Comparison of ENCODE assay signal across 9 mouse cellular contexts in genomic region chr2:31381292-31381846, GRCm38 (mm10).
DNase-seq lines count a peak whose midpoint lies in the region; ATAC-seq and TF ChIP-seq lines count a peak whose summit lies in the region.
"Had no signal": no experiment of that assay in that cellular context is flagged by ENCODE, and none has a peak within 500 bp of the region (broad histone marks: within the 10 kb centered on the region; RNA-seq: fewer than 3 reads in every experiment).

No protein-coding gene starts in this region.

- TF ChIP-seq EP300 in stomach, postnatal 0 days (optimal IDR thresholded peaks at IDR 0.05), result no peak

- TF ChIP-seq CTCF in stomach, postnatal 0 days (IDR thresholded peaks at IDR 0.05; ENCODE audit: low read depth), result peak; percentile 89

- intact Hi-C loops in left cerebral cortex, postnatal 36 days (cut with DNase I), result loop anchor here (5.0 kb wide), 2 partner anchors 69 to 189 kb away; partner anchors contain the start of gene Hmcn2

- no peaks in the 10 kb centered on the region for H3K4me1 ChIP-seq in liver, embryonic 11.5 days (replicated peaks; ENCODE audit: control insufficient read depth, insufficient read depth, low read length)
- H3K4me1 ChIP-seq in intestine, embryonic 16.5 days (ENCODE audit: control insufficient read depth, insufficient read depth, low read length), result no peaks in the 10 kb centered on the region
- H3K4me1 ChIP-seq in midbrain, embryonic 16.5 days (ENCODE audit: control insufficient read depth, insufficient read depth, low read length), result no peaks in the 10 kb centered on the region
- H3K4me1 ChIP-seq in stomach, postnatal 0 days (replicated peaks; ENCODE audit: control insufficient read depth, insufficient read depth), result no peaks in the 10 kb centered on the region
- H3K4me1 ChIP-seq: embryonic facial prominence, embryonic 13.5 days had no signal

- H3K9me3 ChIP-seq in liver, embryonic 11.5 days (ENCODE audit: control insufficient read depth, low read length), result no peaks in the 10 kb centered on the region
- no peaks in the 10 kb centered on the region for H3K9me3 ChIP-seq in intestine, embryonic 16.5 days (ENCODE audit: control insufficient read depth, low read length)
- H3K9me3 ChIP-seq in midbrain, embryonic 16.5 days (replicated peaks; ENCODE audit: control insufficient read depth, low read length, poor library complexity, severe bottlenecking), result no peaks in the 10 kb centered on the region
- H3K9me3 ChIP-seq in stomach, postnatal 0 days (ENCODE audit: control insufficient read depth, low read length), result no peaks in the 10 kb centered on the region
- H3K9me3 ChIP-seq: embryonic facial prominence, embryonic 13.5 days had no signal

- no peak overlapping the region for H3K4me2 ChIP-seq in liver, embryonic 11.5 days
- H3K4me2 ChIP-seq in intestine, embryonic 16.5 days (ENCODE audit: low read depth, low read length), result no peak overlapping the region
- H3K4me2 ChIP-seq in midbrain, embryonic 16.5 days (ENCODE audit: low read length), result no peak overlapping the region
- no peak overlapping the region for H3K4me2 ChIP-seq in stomach, postnatal 0 days (replicated peaks; ENCODE audit: low read depth)
- H3K4me2 ChIP-seq: embryonic facial prominence, embryonic 13.5 days had no signal

- no peak overlapping the region for H3K4me3 ChIP-seq in liver, embryonic 11.5 days (ENCODE audit: low read depth, low read length)
- no peak overlapping the region for H3K4me3 ChIP-seq in intestine, embryonic 16.5 days (ENCODE audit: low read length)
- H3K4me3 ChIP-seq in midbrain, embryonic 16.5 days (ENCODE audit: low read depth, low read length), result no peak overlapping the region
- H3K4me3 ChIP-seq in stomach, postnatal 0 days (ENCODE audit: low read depth, low read length), result no peak overlapping the region
- H3K4me3 ChIP-seq: embryonic facial prominence, embryonic 13.5 days had no signal

- no peak for ATAC-seq in liver, embryonic 11.5 days (replicated peaks; ENCODE audit: low FRiP score)
- peak; percentile 44; the same call in 1 of the 2 replicates for ATAC-seq in intestine, embryonic 16.5 days
- ATAC-seq in midbrain, embryonic 16.5 days, result peak; percentile 75
- peak; percentile 42 for ATAC-seq in stomach, postnatal 0 days (ENCODE audit: low FRiP score, low TSS enrichment)

- no peaks in the 10 kb centered on the region; the same call in 1 of the 2 replicates for H3K27me3 ChIP-seq in liver, embryonic 11.5 days (replicated peaks; ENCODE audit: control insufficient read depth, insufficient read depth, low read length)
- no peaks in the 10 kb centered on the region for H3K27me3 ChIP-seq in intestine, embryonic 16.5 days (replicated peaks; ENCODE audit: control insufficient read depth, insufficient read depth, low read length)
- H3K27me3 ChIP-seq in midbrain, embryonic 16.5 days (ENCODE audit: control insufficient read depth, insufficient read depth, low read depth, low read length), result no peaks in the 10 kb centered on the region; the same call in 1 of the 2 replicates
- no peaks in the 10 kb centered on the region for H3K27me3 ChIP-seq in stomach, postnatal 0 days (ENCODE audit: control insufficient read depth, insufficient read depth, low read length)
- H3K27me3 ChIP-seq: embryonic facial prominence, embryonic 13.5 days had no signal

- no peak overlapping the region for H3K27ac ChIP-seq in liver, embryonic 11.5 days (ENCODE audit: low read depth, low read length)
- H3K27ac ChIP-seq in intestine, embryonic 16.5 days (ENCODE audit: low read length), result no peak overlapping the region
- no peak overlapping the region for H3K27ac ChIP-seq in midbrain, embryonic 16.5 days (ENCODE audit: low read length)
- H3K27ac ChIP-seq in stomach, postnatal 0 days (replicated peaks), result no peak overlapping the region
- H3K27ac ChIP-seq: embryonic facial prominence, embryonic 13.5 days had no signal

- H3K9ac ChIP-seq in liver, embryonic 11.5 days (ENCODE audit: low read depth, low read length), result no peak overlapping the region
- H3K9ac ChIP-seq in intestine, embryonic 16.5 days (ENCODE audit: low read depth, low read length), result no peak overlapping the region
- no peak overlapping the region for H3K9ac ChIP-seq in midbrain, embryonic 16.5 days (ENCODE audit: low read depth, low read length)
- H3K9ac ChIP-seq in stomach, postnatal 0 days (ENCODE audit: low read length), result no peak overlapping the region
- H3K9ac ChIP-seq: embryonic facial prominence, embryonic 13.5 days had no signal

- 52% methylated on average over 4 of the region's 4 CpGs for WGBS in liver, embryonic 11.5 days
- WGBS in intestine, embryonic 16.5 days, result 50% methylated on average over 4 of the region's 4 CpGs
- WGBS in midbrain, embryonic 16.5 days, result 54% methylated on average over 4 of the region's 4 CpGs
- WGBS in stomach, postnatal 0 days, result 55% methylated on average over 4 of the region's 4 CpGs

- peak; percentile 36 for DNase-seq in liver
- no peak for DNase-seq in liver, embryonic 11.5 days (ENCODE audit: low spot score)
- peak; percentile 30 for DNase-seq in brain, embryonic 18.5 days (ENCODE audit: low read depth, low spot score)
- DNase-seq in fibroblast of lung, adult 2 months (ENCODE audit: low read depth), result peak; percentile 16
- peak; percentile 40 to 45 for DNase-seq in left cerebral cortex, postnatal 36 days (ENCODE audit: low spot score in 2 of 2)
- peak; percentile 55 for DNase-seq in stomach, postnatal 0 days (ENCODE audit: low spot score)

- H3K36me3 ChIP-seq in liver, embryonic 11.5 days (ENCODE audit: control insufficient read depth, insufficient read depth, low read length), result no peaks in the 10 kb centered on the region
- no peaks in the 10 kb centered on the region for H3K36me3 ChIP-seq in intestine, embryonic 16.5 days (ENCODE audit: control insufficient read depth, insufficient read depth, low read length)
- H3K36me3 ChIP-seq in midbrain, embryonic 16.5 days (ENCODE audit: control insufficient read depth, insufficient read depth, low read length), result no peaks in the 10 kb centered on the region
- H3K36me3 ChIP-seq in stomach, postnatal 0 days (ENCODE audit: control insufficient read depth, insufficient read depth, low read length), result no peaks in the 10 kb centered on the region
- H3K36me3 ChIP-seq: embryonic facial prominence, embryonic 13.5 days had no signal
